Mouse (Mus musculus): ENCODE measurements around the gene Ate1. TPM values are rescaled to one million over a fixed set of nuclear protein-coding genes. Genes with fewer than 3 reads are reported as not detected.

Ate1 gene
- polyA plus RNA-seq, 1 experiment from 2014 or later = 56.9 TPM

Other genes with a start within 250 kb of the Ate1 start
- gene Nsmce4a, start 52.7 kb upstream of the Ate1 start, polyA plus RNA-seq (2016; fragmentation: Nextera tagmentation; extraction: Ambion mirVana) = 196 and 197 TPM in 2 replicates
- gene Tacc2, start 57.1 kb upstream of the Ate1 start, polyA plus RNA-seq (2016; fragmentation: Nextera tagmentation; extraction: Ambion mirVana) = 44.0 and 49.6 TPM in 2 replicates